Mouse (Mus musculus): ENCODE measurements around the gene Nfic. TPM values are rescaled to one million over a fixed set of nuclear protein-coding genes. Genes with fewer than 3 reads are reported as not detected.
A peak's percentile ranks its signal among the peaks of the same experiment; 100 is the strongest.

Nfic gene
- polyA plus RNA-seq, 1 experiment from 2014 or later = 21.9 TPM

- H3K9me3 ChIP-seq (ENCODE audit: control insufficient read depth, low read length) = no peaks in the 10 kb centered on the region
- H3K27me3 ChIP-seq (ENCODE audit: control insufficient read depth, insufficient read depth, low read length) = peaks cover 3% of the 10 kb centered on the region; the same call in 1 of the 2 replicates
- no peak overlapping the region for H3K27ac ChIP-seq (ENCODE audit: low read depth, low read length)
- peak overlapping the region; percentile 31 for H3K4me3 ChIP-seq (ENCODE audit: low read depth, low read length)
- peak overlapping the region; percentile 63 for H3K4me2 ChIP-seq (ENCODE audit: low read depth, low read length)
- ATAC-seq (ENCODE audit: low read depth) = no peak
- H3K36me3 ChIP-seq (ENCODE audit: control insufficient read depth, insufficient read depth, low read length) = no peaks in the 10 kb centered on the region
- H3K4me1 ChIP-seq (ENCODE audit: control insufficient read depth, insufficient read depth, low read length) = peaks cover 28% of the 10 kb centered on the region
- WGBS = under 1% methylated on average over 22 of the region's 33 CpGs
- peak overlapping the region; percentile 50 for H3K9ac ChIP-seq (replicated peaks; ENCODE audit: low read depth, low read length)
Measured at GRCm38 (mm10) chr10:81426081-81426671, 29.3 kb downstream of the Nfic start.

DNA sequence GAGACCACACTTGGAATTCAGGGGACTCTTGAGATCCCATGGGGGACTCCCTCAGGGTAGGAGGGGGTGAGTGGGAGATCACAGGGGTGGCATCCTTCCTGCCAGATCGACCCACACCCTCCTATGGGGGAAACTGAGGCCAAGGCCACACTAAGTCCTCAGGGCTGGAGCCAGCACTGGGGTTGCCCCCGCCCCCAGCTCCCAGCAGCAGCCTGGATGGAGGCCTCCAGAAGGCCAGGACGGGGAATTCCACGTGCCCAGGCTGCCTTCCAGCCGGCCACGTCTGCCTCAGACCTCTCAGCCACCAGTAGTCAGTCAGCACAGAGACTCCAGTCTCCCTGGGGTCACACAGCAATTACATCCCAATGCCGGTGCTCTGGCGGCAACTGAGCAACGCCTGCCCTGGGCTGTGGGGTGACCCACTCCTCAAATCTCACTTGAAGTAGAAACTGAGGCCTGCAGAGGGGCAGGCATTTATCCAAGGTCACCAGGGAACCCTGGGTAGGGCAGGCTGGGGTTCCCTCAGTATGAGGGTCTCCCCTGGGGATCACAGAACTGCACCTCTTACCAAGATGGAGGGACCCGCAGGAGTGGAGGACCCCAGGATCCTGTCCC is 30.1 kb downstream of the Nfic start:
- Histone ChIP-seq H3K27me3 (ENCODE audit: control insufficient read depth, insufficient read depth, low read length) (peaks cover 3% of the 10 kb centered on the region; the same call in 1 of the 2 replicates), H3K4me2 (ENCODE audit: low read depth, low read length) (peak overlapping the region; percentile 63; the same call in 1 of the 2 replicates), H3K4me1 (ENCODE audit: control insufficient read depth, insufficient read depth, low read length) (peaks cover 26% of the 10 kb centered on the region), H3K9ac (replicated peaks; ENCODE audit: low read depth, low read length) (no peak overlapping the region), H3K36me3 (ENCODE audit: control insufficient read depth, insufficient read depth, low read length) (no peaks in the 10 kb centered on the region), H3K9me3 (ENCODE audit: control insufficient read depth, low read length) (no peaks in the 10 kb centered on the region), H3K4me3 (ENCODE audit: low read depth, low read length) (no peak overlapping the region), H3K27ac (ENCODE audit: low read depth, low read length) (no peak overlapping the region)
- ATAC-seq (ENCODE audit: low read depth) = no peak
- WGBS = 32% methylated on average over 10 of the region's 10 CpGs

- no peaks in the 10 kb centered on the region for H3K9me3 ChIP-seq (ENCODE audit: control insufficient read depth, low read length)
- H3K27ac ChIP-seq (ENCODE audit: low read depth, low read length) = 0 out of 2 replicates have a peak overlapping the region, but pooled peaks have one; percentile 22
- 3% methylated on average over 23 of the region's 25 CpGs for WGBS
- no peak overlapping the region for H3K9ac ChIP-seq (replicated peaks; ENCODE audit: low read depth, low read length)
- peaks cover 3% of the 10 kb centered on the region; the same call in 1 of the 2 replicates for H3K27me3 ChIP-seq (ENCODE audit: control insufficient read depth, insufficient read depth, low read length)
- H3K4me2 ChIP-seq (ENCODE audit: low read depth, low read length) = 0 out of 2 replicates have a peak overlapping the region, but pooled peaks have one; percentile 20
- H3K36me3 ChIP-seq (ENCODE audit: control insufficient read depth, insufficient read depth, low read length) = peaks cover 4% of the 10 kb centered on the region; the same call in 1 of the 2 replicates
- no peak overlapping the region for H3K4me3 ChIP-seq (ENCODE audit: low read depth, low read length)
- peak; percentile 12; the same call in 1 of the 2 replicates for ATAC-seq (ENCODE audit: low read depth)
- peaks cover 26% of the 10 kb centered on the region for H3K4me1 ChIP-seq (ENCODE audit: control insufficient read depth, insufficient read depth, low read length)
Measured at GRCm38 (mm10) chr10:81424246-81425051, 31.0 kb downstream of the Nfic start.

GRCm38 (mm10) chr10:81423476-81424245 is 31.8 kb downstream of the Nfic start:
- ATAC-seq (ENCODE audit: low read depth) = no peak
- Histone ChIP-seq H3K4me2 (ENCODE audit: low read depth, low read length) (0 out of 2 replicates have a peak overlapping the region, but pooled peaks have one; percentile 20), H3K4me1 (ENCODE audit: control insufficient read depth, insufficient read depth, low read length) (peaks cover 26% of the 10 kb centered on the region), H3K27ac (ENCODE audit: low read depth, low read length) (no peak overlapping the region), H3K9me3 (ENCODE audit: control insufficient read depth, low read length) (no peaks in the 10 kb centered on the region), H3K27me3 (ENCODE audit: control insufficient read depth, insufficient read depth, low read length) (peaks cover 3% of the 10 kb centered on the region; the same call in 1 of the 2 replicates), H3K36me3 (ENCODE audit: control insufficient read depth, insufficient read depth, low read length) (peaks cover 4% of the 10 kb centered on the region; the same call in 1 of the 2 replicates), H3K9ac (replicated peaks; ENCODE audit: low read depth, low read length) (no peak overlapping the region), H3K4me3 (ENCODE audit: low read depth, low read length) (no peak overlapping the region)
- WGBS = 67% methylated on average over 4 of the region's 4 CpGs

GRCm38 (mm10) chr10:81422661-81423217 is 32.7 kb downstream of the Nfic start:
- H3K27ac ChIP-seq (ENCODE audit: low read depth, low read length) = no peak overlapping the region
- no peaks in the 10 kb centered on the region for H3K9me3 ChIP-seq (ENCODE audit: control insufficient read depth, low read length)
- no peak overlapping the region for H3K9ac ChIP-seq (replicated peaks; ENCODE audit: low read depth, low read length)
- H3K4me1 ChIP-seq (ENCODE audit: control insufficient read depth, insufficient read depth, low read length) = peaks cover 30% of the 10 kb centered on the region
- peaks cover 3% of the 10 kb centered on the region; the same call in 1 of the 2 replicates for H3K27me3 ChIP-seq (ENCODE audit: control insufficient read depth, insufficient read depth, low read length)
- H3K4me2 ChIP-seq (ENCODE audit: low read depth, low read length) = no peak overlapping the region
- H3K36me3 ChIP-seq (ENCODE audit: control insufficient read depth, insufficient read depth, low read length) = peaks cover 4% of the 10 kb centered on the region; the same call in 1 of the 2 replicates
- ATAC-seq (ENCODE audit: low read depth) = no peak
- H3K4me3 ChIP-seq (ENCODE audit: low read depth, low read length) = no peak overlapping the region
- 83% methylated on average over 3 of the region's 3 CpGs for WGBS

GRCm38 (mm10) chr10:81422191-81422590 is 33.2 kb downstream of the Nfic start:
- no peak overlapping the region for H3K9ac ChIP-seq (replicated peaks; ENCODE audit: low read depth, low read length)
- H3K9me3 ChIP-seq (ENCODE audit: control insufficient read depth, low read length) = no peaks in the 10 kb centered on the region
- 88% methylated on average over 6 of the region's 6 CpGs for WGBS
- no peak overlapping the region for H3K4me3 ChIP-seq (ENCODE audit: low read depth, low read length)
- ATAC-seq (ENCODE audit: low read depth) = no peak
- no peak overlapping the region for H3K4me2 ChIP-seq (ENCODE audit: low read depth, low read length)
- H3K27me3 ChIP-seq (ENCODE audit: control insufficient read depth, insufficient read depth, low read length) = peaks cover under 1% of the 10 kb centered on the region; the same call in 1 of the 2 replicates
- peaks cover 28% of the 10 kb centered on the region for H3K4me1 ChIP-seq (ENCODE audit: control insufficient read depth, insufficient read depth, low read length)
- no peak overlapping the region for H3K27ac ChIP-seq (ENCODE audit: low read depth, low read length)
- peaks cover 4% of the 10 kb centered on the region; the same call in 1 of the 2 replicates for H3K36me3 ChIP-seq (ENCODE audit: control insufficient read depth, insufficient read depth, low read length)

- no peaks in the 10 kb centered on the region for H3K9me3 ChIP-seq (ENCODE audit: control insufficient read depth, low read length)
- no peak overlapping the region for H3K4me2 ChIP-seq (ENCODE audit: low read depth, low read length)
- H3K4me1 ChIP-seq (ENCODE audit: control insufficient read depth, insufficient read depth, low read length) = peaks cover 28% of the 10 kb centered on the region
- H3K9ac ChIP-seq (replicated peaks; ENCODE audit: low read depth, low read length) = no peak overlapping the region
- WGBS = 80% methylated on average over 5 of the region's 5 CpGs
- no peak overlapping the region for H3K4me3 ChIP-seq (ENCODE audit: low read depth, low read length)
- peaks cover 4% of the 10 kb centered on the region; the same call in 1 of the 2 replicates for H3K36me3 ChIP-seq (ENCODE audit: control insufficient read depth, insufficient read depth, low read length)
- H3K27ac ChIP-seq (ENCODE audit: low read depth, low read length) = no peak overlapping the region
- H3K27me3 ChIP-seq (ENCODE audit: control insufficient read depth, insufficient read depth, low read length) = no peaks in the 10 kb centered on the region
- ATAC-seq (ENCODE audit: low read depth) = no peak
Measured at GRCm38 (mm10) chr10:81421797-81422100, 33.7 kb downstream of the Nfic start.

DNA sequence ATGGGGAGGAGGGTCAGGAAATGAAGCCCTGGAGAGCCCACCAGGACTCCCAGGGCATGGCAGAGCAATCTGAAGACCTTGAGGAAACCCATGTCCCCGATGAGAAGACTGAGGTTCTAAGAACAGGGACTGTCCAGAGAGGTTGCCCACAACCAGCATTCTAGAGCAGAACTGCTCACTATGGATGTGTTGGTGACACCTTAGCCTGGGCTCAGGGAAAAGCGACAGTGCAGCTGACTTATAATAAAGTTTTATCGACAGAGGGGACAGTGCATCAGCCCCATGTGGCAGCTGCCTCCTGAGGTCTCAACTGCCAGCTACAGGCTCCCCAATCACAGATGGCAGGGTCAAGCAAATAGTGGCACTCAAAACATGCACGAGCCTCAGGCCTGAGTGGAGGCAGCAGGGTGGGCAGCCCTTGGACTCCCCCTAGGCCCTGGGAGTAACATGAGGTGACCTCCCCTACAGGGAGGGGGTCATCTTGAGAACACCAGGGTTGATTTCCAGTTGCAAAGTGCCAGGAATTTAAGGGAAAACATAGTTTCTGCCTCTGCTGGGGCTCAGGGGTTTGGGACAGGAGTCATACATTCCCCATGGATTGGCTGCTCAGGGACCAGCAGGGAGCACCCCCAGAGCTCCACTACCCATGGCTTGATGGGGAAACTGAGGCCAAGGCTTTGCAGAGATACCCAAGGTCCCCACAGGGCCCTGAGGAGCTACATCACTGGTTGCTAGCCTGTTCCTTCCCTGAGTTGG is 34.2 kb downstream of the Nfic start:
- Histone ChIP-seq H3K4me2 (ENCODE audit: low read depth, low read length) (no peak overlapping the region), H3K9me3 (ENCODE audit: control insufficient read depth, low read length) (no peaks in the 10 kb centered on the region), H3K36me3 (ENCODE audit: control insufficient read depth, insufficient read depth, low read length) (peaks cover 4% of the 10 kb centered on the region; the same call in 1 of the 2 replicates), H3K9ac (replicated peaks; ENCODE audit: low read depth, low read length) (no peak overlapping the region), H3K4me1 (ENCODE audit: control insufficient read depth, insufficient read depth, low read length) (peaks cover 24% of the 10 kb centered on the region), H3K27ac (ENCODE audit: low read depth, low read length) (no peak overlapping the region), H3K4me3 (ENCODE audit: low read depth, low read length) (no peak overlapping the region), H3K27me3 (ENCODE audit: control insufficient read depth, insufficient read depth, low read length) (no peaks in the 10 kb centered on the region)
- ATAC-seq (ENCODE audit: low read depth) = no peak
- 82% methylated on average over 4 of the region's 4 CpGs for WGBS

Measured in neural tube, embryonic 14.5 days (tissue).